Mouse (Mus musculus) liver, adult (tissue): Measurements from ENCODE around the gene Slc6a21.

Source experiments
- GATA4 ChIP-seq: IDR thresholded peaks from 2 replicates; pipeline ENCODE4 v1.6.1; 2014; ENCODE audit warnings: mild to moderate bottlenecking, low read length; ENCODE audit not compliant: insufficient replicate concordance

Slc6a21 gene

GRCm38 (mm10) chr7:45331502-45331901 is 54.2 kb downstream of the Slc6a21 start:
- TF ChIP-seq GATA4 = no peak

- no peak for TF ChIP-seq GATA4
Measured at GRCm38 (mm10) chr7:45332685-45333425, 55.5 kb downstream of the Slc6a21 start.

DNA sequence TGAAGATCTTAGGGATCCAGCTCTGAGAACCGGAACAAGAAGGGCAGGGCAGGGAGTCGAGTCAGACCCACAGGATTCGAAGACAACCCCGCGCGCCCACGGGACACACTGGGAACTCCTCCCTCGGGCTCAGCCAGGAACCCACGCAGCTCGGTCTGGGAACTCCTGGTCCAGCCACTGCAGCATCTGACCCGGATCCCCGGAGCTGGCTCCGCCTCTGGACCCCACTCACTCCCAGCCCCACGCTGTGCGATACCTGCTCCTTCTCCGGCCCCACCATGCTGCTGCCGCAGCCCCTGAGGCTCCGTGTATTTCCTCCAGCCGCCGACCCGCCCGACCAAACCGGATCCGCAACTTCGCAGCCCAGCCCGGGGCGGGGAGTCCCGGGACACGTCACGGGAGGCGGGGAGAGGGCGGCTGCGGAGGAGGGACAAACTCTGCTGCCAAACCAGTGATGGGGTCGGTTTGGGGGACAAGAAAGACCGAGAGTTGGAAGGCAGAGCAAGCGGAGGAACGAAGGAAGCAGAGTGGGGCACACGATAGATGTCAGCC is 56.2 kb downstream of the Slc6a21 start, which contains the start of gene Trpm4:
Gene Trpm4, minus strand, starts transcription at position 350 of the 552 bp plus-strand sequence.
- TF ChIP-seq GATA4 = no peak

- TF ChIP-seq GATA4 = no peak
Measured at GRCm38 (mm10) chr7:45334605-45335004, 57.3 kb downstream of the Slc6a21 start.

DNA sequence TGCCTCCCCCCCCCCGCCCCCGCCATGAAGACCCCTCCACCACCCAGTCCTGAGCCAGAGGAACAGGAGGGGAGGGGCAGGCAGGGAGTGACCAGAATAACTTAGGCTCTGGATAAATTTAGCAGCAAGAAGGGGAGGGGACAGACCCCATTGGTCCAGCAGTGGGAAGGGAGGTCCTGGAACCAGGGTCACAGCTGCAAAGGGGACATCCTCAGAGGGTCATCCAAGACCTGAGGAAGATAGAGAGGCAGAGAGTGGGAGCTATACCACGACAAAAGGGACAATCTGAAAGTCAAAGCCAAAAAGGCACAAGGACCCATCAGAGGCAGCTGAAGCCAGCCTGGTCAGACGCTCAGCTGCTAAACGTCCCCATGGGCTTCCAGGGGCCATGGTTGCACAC is 57.7 kb downstream of the Slc6a21 start, which contains the start of gene Hrc:
Gene Hrc, plus strand, starts transcription at position 235 of the 400 bp plus-strand sequence.
- TF ChIP-seq GATA4 = no peak

- no peak for TF ChIP-seq GATA4
Measured at GRCm38 (mm10) chr7:45336319-45336718, 59.0 kb downstream of the Slc6a21 start.

- TF ChIP-seq GATA4 = no peak
Measured at GRCm38 (mm10) chr7:45337469-45337868, 60.2 kb downstream of the Slc6a21 start.

- no peak for TF ChIP-seq GATA4
Measured at GRCm38 (mm10) chr7:45338161-45338911, 61.0 kb downstream of the Slc6a21 start.
